Mouse (Mus musculus): ENCODE measurements around the gene Mrpl21.

DNA sequence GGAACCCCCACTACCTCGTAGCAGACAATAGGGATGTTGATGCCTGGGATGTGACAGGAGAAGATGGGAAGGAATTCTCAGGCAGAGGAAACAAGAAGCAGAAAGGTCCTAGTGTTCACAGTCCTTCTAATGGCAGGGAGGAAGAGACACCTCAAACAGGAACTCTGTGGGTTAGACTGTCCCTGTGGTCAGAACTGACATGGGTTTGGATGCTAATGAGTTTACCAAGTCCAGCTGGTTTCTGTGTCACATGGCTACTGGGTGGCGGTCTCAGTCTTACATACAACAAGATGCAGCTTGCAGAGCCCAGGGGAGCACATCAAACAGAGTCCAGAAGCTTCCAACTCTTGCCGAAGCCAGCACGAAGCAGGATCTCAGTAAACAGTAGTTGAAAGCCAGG lies 21.3 kb downstream of the Mrpl21 start:
- TF ChIP-seq ZNF384 (IDR thresholded peaks at IDR 0.05; ENCODE audit: low read depth, low read length) (no peak), HCFC1 (IDR thresholded peaks at IDR 0.05; ENCODE audit: borderline replicate concordance, insufficient read depth, low read length) (no peak)
